Mouse (Mus musculus): ENCODE measurements around the gene Limk1. TPM values are rescaled to one million over a fixed set of nuclear protein-coding genes. Genes with fewer than 3 reads are reported as not detected.

The Limk1 gene
- polyA plus RNA-seq (2014; fragmentation: Illumina TruSeq; extraction: RNeasy Lipid Tissue Mini Kit (QIAGEN cat#74804); ENCODE audit: low read depth, low replicate concordance), result 1.6 TPM

DNA sequence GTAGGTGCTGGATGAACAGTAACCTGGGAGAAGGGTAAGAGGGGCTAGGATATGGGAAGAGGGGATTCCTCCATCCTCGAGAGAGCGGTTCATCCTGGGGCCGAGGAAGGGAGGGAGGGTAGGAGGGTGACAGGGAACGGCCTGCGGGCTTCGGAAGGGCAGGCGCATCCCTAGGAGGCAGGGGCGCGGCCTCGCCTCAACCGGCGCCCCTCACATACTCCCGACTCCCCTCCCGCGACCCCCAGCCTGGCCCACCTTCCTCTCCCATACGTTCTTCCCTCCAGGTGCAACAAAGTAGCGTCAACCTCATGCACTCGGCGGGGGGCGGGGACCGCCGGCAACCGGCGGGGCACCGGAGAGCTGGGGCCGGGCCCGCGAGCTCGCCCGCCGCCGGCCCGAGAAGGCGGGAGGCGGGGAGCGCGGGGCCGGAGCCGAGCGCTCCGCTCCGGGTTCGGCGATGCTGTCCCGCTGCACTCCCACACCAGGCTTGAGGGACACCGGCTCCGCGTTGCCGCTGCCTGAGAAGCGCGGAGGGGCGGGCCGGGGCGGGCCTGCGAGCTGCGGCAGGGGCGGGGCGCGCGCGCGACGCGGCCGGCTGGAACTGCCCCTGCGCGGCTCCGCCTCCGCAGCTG, at the start of gene Limk1:
Gene Limk1 (minus strand): TSS at position 513 of the 632 bp plus-strand sequence.

DNA sequence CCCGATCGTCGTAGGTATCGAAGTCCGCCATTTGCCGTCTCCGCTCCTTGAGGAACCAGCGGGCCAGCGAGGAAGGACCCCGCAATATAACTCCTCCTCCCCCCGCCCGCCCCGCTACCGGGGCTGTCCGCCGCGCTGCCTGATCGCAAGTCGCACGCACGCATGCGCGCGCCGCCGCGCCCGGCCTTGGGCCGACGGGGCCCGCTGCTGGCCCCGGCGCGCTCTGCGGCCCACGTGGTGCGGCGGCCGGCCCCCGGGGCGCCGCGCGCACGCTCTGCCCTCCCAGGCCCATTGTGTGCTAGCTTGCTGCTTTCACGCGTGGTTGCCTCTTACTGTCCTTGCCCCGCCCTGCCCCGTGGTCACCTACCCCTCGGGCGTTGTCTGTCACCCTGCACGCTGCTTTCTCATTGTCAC, 49.1 kb downstream of the Limk1 start, which contains the start of gene Eif4h:
Gene Eif4h (minus strand): TSS at position 222 of the 414 bp plus-strand sequence.

DNA sequence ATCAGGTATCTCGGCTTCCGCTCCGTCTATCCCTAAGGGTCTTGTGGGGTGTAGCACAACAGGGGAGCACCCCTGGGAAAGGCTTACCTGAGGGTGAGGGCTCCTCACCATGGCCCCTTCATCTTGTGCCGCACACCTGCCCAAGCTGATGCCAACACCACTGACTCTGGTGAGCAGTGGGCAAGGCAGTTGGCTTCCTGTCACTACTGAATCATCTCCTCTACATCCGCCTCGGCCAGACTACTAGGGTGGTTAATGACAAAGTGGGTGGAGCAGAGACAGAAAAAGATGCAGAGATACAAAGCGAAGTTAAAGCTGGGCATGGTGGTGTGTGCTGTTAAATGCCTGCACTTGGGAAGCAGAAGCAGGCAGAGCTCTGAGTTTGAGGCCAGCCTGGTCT, 73.6 kb downstream of the Limk1 start, which contains the start of gene Lat2:
Gene Lat2 (minus strand): TSS at position 224 of the 400 bp plus-strand sequence.

Other genes starting within 250 kb of the Limk1 start
- 7.0 TPM for gene Gtf2ird1, start 231.9 kb downstream of the Limk1 start, polyA plus RNA-seq (2014; fragmentation: Illumina TruSeq; extraction: RNeasy Lipid Tissue Mini Kit (QIAGEN cat#74804); ENCODE audit: low read depth, low replicate concordance)
- 0.08 TPM for gene Clip2, start 136.2 kb downstream of the Limk1 start, polyA plus RNA-seq (2014; fragmentation: Illumina TruSeq; extraction: RNeasy Lipid Tissue Mini Kit (QIAGEN cat#74804); ENCODE audit: low read depth, low replicate concordance)
- not detected for gene Syna, start 128.4 kb downstream of the Limk1 start, polyA plus RNA-seq (2014; fragmentation: Illumina TruSeq; extraction: RNeasy Lipid Tissue Mini Kit (QIAGEN cat#74804); ENCODE audit: low read depth, low replicate concordance)
- 63.5 TPM for gene Rfc2, start 107.2 kb downstream of the Limk1 start, polyA plus RNA-seq (2014; fragmentation: Illumina TruSeq; extraction: RNeasy Lipid Tissue Mini Kit (QIAGEN cat#74804); ENCODE audit: low read depth, low replicate concordance)
- 4.3 TPM for gene Lat2, start 73.6 kb downstream of the Limk1 start, polyA plus RNA-seq (2014; fragmentation: Illumina TruSeq; extraction: RNeasy Lipid Tissue Mini Kit (QIAGEN cat#74804); ENCODE audit: low read depth, low replicate concordance)
- 140 TPM for gene Eif4h, start 49.1 kb downstream of the Limk1 start, polyA plus RNA-seq (2014; fragmentation: Illumina TruSeq; extraction: RNeasy Lipid Tissue Mini Kit (QIAGEN cat#74804); ENCODE audit: low read depth, low replicate concordance)
- 0.38 TPM for gene Eln, start 58.7 kb upstream of the Limk1 start, polyA plus RNA-seq (2014; fragmentation: Illumina TruSeq; extraction: RNeasy Lipid Tissue Mini Kit (QIAGEN cat#74804); ENCODE audit: low read depth, low replicate concordance)
- gene Tmem270, start 218.1 kb upstream of the Limk1 start, polyA plus RNA-seq (2014; fragmentation: Illumina TruSeq; extraction: RNeasy Lipid Tissue Mini Kit (QIAGEN cat#74804); ENCODE audit: low read depth, low replicate concordance), result 0.52 TPM
- gene Cldn13, start 226.9 kb upstream of the Limk1 start, polyA plus RNA-seq (2014; fragmentation: Illumina TruSeq; extraction: RNeasy Lipid Tissue Mini Kit (QIAGEN cat#74804); ENCODE audit: low read depth, low replicate concordance), result 3.1 TPM
- gene Mettl27, start 243.8 kb upstream of the Limk1 start, polyA plus RNA-seq (2014; fragmentation: Illumina TruSeq; extraction: RNeasy Lipid Tissue Mini Kit (QIAGEN cat#74804); ENCODE audit: low read depth, low replicate concordance), result 4.6 TPM

Data from testis, adult 10 weeks (tissue).